Mouse (Mus musculus): ENCODE results near the gene Krtap4-9.
"Not testable (repeated sequence)": the region's sequence is repeated elsewhere in the genome, so short reads cannot be mapped to it uniquely, and the experiment has no call there.

Gene Krtap4-9

DNA sequence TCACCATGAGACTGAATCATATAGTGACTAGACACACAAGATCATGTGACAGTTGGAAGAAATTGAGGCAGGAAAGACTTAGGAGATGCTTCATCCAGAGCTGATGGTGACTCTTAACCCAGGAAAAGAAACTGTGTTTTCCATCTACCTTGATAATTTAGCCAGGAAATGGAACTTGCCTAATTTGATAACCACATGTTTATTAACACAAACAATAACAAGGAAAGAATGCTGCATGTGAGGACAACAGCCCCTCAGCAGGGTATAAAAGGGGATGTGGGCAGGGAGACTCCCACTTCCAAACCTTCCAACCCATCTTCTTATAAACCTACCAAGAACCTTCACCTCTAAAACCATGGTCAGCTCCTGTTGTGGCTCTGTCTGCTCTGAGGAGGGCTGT is at the start of gene Krtap4-9:
Krtap4-9 (plus strand) TSS at position 301 of the 400 bp plus-strand sequence.
- DNase-seq (ENCODE audit: low read depth, low spot score): not testable (repeated sequence)

- no peak for DNase-seq (ENCODE audit: low read depth, low spot score)
Measured at GRCm38 (mm10) chr11:99743985-99744384, 41.0 kb upstream of the Krtap4-9 start.

DNA sequence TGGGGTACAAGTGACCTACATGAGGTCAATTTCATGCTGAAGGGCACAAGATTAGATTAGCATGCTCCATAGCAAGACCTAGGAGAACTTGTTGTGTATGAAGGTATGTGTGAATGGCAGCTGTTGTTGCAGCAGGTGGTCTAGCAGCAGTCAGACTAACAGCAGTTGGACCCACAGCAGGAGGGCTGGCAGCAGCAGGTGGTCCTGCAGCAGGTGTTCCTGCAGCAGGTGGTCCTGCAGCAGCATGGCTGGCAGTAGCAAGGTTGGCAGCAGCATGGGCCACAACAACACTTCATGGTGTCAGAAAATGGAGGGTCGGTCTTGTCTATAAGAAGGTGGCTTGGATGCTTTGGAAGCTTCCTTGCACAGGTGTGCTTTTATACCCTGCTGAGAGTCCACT is 26.1 kb upstream of the Krtap4-9 start:
- DNase-seq (ENCODE audit: low read depth, low spot score): no peak

DNA sequence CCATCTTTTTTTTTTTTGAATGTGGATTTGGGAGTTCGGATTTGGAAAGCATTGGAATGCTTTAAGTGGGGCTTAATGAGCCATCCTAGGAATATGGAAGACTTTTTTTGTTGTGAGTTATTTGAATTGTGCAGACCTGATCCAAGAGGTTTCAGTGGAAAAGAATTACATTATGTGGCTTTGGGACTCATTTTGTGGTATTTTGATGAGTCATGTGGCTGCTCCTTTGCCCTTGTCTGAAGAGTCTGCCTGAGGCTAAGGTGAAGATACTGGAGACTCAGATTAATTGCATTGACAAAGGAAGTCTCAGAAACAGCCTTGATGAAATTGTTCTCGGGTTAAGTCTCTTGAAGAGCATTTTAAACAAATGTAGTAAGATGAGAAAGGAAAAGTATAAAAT is 16.6 kb upstream of the Krtap4-9 start:
- DNase-seq (ENCODE audit: low read depth, low spot score): no peak

GRCm38 (mm10) chr11:99772813-99773212 is 12.2 kb upstream of the Krtap4-9 start, which contains the start of gene Gm11595:
Gm11595 (minus strand) TSS chr11:99772913.
- DNase-seq (ENCODE audit: low read depth, low spot score): not testable (repeated sequence)

- no peak for DNase-seq (ENCODE audit: low read depth, low spot score)
Measured at GRCm38 (mm10) chr11:99778401-99778800, 6.6 kb upstream of the Krtap4-9 start.

DNA sequence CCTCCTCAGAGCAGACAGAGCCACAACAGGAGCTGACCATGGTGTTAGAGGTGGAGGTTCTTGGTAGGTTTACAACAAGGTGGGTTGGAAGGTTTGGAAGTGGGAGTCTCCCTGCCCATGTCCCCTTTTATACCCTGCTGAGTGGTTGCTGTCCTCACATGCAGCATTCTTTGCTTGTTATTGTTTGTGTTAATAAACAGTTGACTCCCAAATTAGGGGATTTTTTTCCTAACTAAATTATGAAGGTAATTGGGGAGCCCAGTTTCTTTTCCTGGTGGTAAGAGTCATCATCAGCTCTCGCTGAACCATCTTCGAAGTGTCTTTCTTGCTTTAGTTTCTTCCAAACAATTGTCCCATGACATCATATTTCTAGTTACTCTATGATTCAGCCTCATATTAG is 4.4 kb upstream of the Krtap4-9 start, which contains the start of gene Krtap4-8:
Krtap4-8 (minus strand) TSS at position 101 of the 400 bp plus-strand sequence.
- no peak for DNase-seq (ENCODE audit: low read depth, low spot score)

DNA sequence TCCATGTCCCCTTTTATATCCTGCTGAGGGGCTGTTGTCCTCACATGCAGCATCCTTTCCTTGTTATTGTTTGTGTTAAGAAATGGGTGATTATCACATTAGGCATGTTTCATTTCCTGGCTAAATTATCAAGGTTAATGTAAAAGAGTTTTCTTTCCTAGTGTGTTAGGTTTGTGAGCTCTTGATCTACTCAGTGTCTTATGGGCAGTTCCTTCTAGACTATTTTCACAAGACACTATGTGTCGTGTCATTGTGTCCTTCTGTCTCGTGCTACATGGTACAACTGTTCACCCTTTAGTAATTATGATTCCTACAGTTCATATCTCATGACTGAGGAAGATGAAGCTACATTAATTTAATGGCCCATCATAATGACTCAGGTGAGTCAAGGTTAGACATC is 8.4 kb downstream of the Krtap4-9 start, which contains the start of gene Gm11596:
Gm11596 (minus strand) TSS at position 101 of the 400 bp plus-strand sequence.
- DNase-seq (ENCODE audit: low read depth, low spot score): no peak

DNA sequence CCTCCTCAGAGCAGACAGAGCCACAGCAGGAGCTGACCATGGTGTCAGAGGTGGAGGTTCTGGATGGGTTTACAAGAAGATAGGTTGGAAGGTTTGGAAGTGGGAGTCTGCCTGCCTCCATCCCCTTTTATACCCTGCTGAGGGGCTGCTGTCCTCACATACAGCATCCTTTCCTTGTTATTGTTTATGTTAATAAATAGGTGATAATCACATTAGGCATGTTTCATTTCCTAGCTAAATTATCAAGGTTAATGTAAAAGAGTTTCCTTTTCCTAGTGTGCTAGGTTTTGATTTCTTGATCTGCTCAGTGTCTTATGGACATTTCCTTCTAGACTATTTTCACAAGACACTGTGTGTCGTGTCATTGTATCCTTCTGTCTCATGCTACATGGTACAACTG is 13.8 kb downstream of the Krtap4-9 start, which contains the start of gene Gm11569:
Gm11569 (minus strand) TSS at position 101 of the 400 bp plus-strand sequence.
- DNase-seq (ENCODE audit: low read depth, low spot score): not testable (repeated sequence)

DNA sequence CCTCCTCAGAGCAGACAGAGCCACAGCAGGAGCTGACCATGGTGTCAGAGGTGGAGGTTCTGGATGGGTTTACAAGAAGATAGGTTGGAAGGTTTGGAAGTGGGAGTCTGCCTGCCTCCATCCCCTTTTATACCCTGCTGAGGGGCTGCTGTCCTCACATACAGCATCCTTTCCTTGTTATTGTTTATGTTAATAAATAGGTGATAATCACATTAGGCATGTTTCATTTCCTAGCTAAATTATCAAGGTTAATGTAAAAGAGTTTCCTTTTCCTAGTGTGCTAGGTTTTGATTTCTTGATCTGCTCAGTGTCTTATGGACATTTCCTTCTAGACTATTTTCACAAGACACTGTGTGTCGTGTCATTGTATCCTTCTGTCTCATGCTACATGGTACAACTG is 19.3 kb downstream of the Krtap4-9 start, which contains the start of gene Gm11554:
Gm11554 (minus strand) TSS at position 101 of the 400 bp plus-strand sequence.
- not testable (repeated sequence) for DNase-seq (ENCODE audit: low read depth, low spot score)

DNA sequence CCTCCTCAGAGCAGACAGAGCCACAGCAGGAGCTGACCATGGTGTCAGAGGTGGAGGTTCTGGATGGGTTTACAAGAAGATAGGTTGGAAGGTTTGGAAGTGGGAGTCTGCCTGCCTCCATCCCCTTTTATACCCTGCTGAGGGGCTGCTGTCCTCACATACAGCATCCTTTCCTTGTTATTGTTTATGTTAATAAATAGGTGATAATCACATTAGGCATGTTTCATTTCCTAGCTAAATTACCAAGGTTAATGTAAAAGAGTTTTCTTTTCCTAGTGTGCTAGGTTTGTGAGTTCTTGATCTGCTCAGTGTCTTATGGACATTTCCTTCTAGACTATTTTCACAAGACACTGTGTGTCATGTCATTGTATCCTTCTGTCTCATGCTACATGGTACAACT is 24.8 kb downstream of the Krtap4-9 start, which contains the start of gene Krtap4-13:
Krtap4-13 (minus strand) TSS at position 101 of the 400 bp plus-strand sequence.
- DNase-seq (ENCODE audit: low read depth, low spot score): not testable (repeated sequence)

- DNase-seq (ENCODE audit: low read depth, low spot score): not testable (repeated sequence)
Measured at GRCm38 (mm10) chr11:99815566-99815965, 30.6 kb downstream of the Krtap4-9 start, which contains the start of gene Gm11564. Gm11564 (minus strand) TSS chr11:99815666.
